Mouse (Mus musculus): ENCODE measurements around the gene Snx25.

GRCm38 (mm10) chr8:46117172-46117571 is 34.8 kb downstream of the Snx25 start:
- TF ChIP-seq E2F4 (IDR thresholded peaks at IDR 0.05; ENCODE audit: insufficient replicate concordance, low read depth, low read length) (no peak), NELFE (IDR thresholded peaks at IDR 0.05; ENCODE audit: low read depth, low read length) (no peak), CTCF (conservative IDR thresholded peaks at IDR 0.05 in 1 of 2, IDR thresholded peaks at IDR 0.05 in 1 of 2; ENCODE audit: low read depth in 2 of 2, low read length in 2 of 2) (no peak), JUND (conservative IDR thresholded peaks at IDR 0.05; ENCODE audit: low read depth, low read length) (peak; percentile 93), MYC (IDR thresholded peaks at IDR 0.05; ENCODE audit: low read depth, low read length) (no peak), TCF12 (IDR thresholded peaks at IDR 0.05; ENCODE audit: low read depth, low read length) (no peak), CHD2 (IDR thresholded peaks at IDR 0.05; ENCODE audit: low read length) (no peak)
